Mouse (Mus musculus) cerebellum, adult 2 months (tissue): Measurements from ENCODE around the gene Gm3776. TPM values are rescaled to one million over a fixed set of nuclear protein-coding genes. Genes with fewer than 3 reads are reported as not detected.
"Not testable (repeated sequence)": the region's sequence is repeated elsewhere in the genome, so short reads cannot be mapped to it uniquely, and the experiment has no call there.

ENCODE experiments used
- DNase-seq, 2 experiments: peaks; one replicate each; pipeline ENCODE4 v3.0.0; 2021
- H3K27ac ChIP-seq: fragments of 200-500 bp; 2 replicates; pipeline ENCODE4 v1.5.1; 2012; ENCODE audit warnings: low read length, control low read depth, inconsistent platforms; ENCODE audit not compliant: insufficient read depth
- H3K27me3 ChIP-seq: fragments of 200-500 bp; 2 replicates; pipeline ENCODE4 v1.6.1; 2012; ENCODE audit warnings: inconsistent platforms, mild to moderate bottlenecking, low read length, moderate library complexity; ENCODE audit not compliant: control insufficient read depth, insufficient read depth
- H3K4me1 ChIP-seq: fragments of 200-500 bp; 2 replicates; pipeline ENCODE4 v1.6.1; 2011; ENCODE audit warnings: low read length; ENCODE audit not compliant: control insufficient read depth, insufficient read depth
- H3K4me3 ChIP-seq: fragments of 200-500 bp; replicated peaks from 2 replicates; pipeline ENCODE3; 2011; ENCODE audit warnings: mild to moderate bottlenecking, low read depth, low read length, control low read depth; ENCODE audit not compliant: insufficient read depth
- CTCF ChIP-seq: fragments of 200-500 bp; IDR thresholded peaks from 2 replicates; pipeline ENCODE4 v1.5.1; 2011; ENCODE audit warnings: low read depth, mild to moderate bottlenecking, control low read depth, low read length, moderate library complexity, borderline replicate concordance; ENCODE audit not compliant: insufficient read depth
- POLR2A ChIP-seq: fragments of 200-500 bp; IDR thresholded peaks from 2 replicates; pipeline ENCODE4 v1.6.1; 2011; ENCODE audit warnings: low read length, control low read depth, borderline replicate concordance; ENCODE audit not compliant: insufficient read depth
- WGBS: fragments of 180-500 bp; shearing (Covaris S2); methylation state at CpG from one replicate; pipeline ENCODE4 v1.1.7; 2018; 5-methylcytosine and 5-hydroxymethylcytosine counted together
- polyA plus RNA-seq: library from polyadenylated mRNA; depleted of rRNA; stranded (reverse); fragments of >200 nt; gene quantifications from 2 replicates; pipeline ENCODE4 v1.2.3, GENCODE M21; 2012; rRNA removed

Gene Gm3776
- polyA plus RNA-seq, 1 experiment: not detected

DNA sequence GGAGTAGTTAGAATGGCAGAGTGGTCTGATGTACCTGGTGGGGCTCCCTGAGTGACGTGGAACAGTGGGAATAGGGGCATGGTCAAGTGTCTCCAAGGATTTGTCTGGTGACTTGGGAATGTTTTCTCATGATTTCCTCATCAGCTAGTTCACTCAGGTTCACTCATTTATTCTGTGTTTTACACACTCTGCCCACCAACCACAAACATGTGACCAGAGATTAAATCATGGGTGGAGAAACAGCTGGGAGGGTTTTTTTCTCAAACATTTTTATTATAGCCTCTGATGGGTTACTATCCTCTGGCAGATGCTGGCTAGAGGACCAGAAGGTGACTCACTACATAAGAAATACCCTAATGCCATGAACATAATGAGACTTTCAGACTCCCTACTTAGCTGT is 41.3 kb downstream of the Gm3776 start:
- H3K4me1 ChIP-seq: no peaks in the 10 kb centered on the region
- WGBS: 92% methylated on average over 1 of the region's 1 CpGs
- no peak overlapping the region for H3K27ac ChIP-seq
- no peak for DNase-seq
- H3K4me3 ChIP-seq: no peak overlapping the region
- TF ChIP-seq CTCF (no peak), POLR2A (no peak)
- no peaks in the 10 kb centered on the region for H3K27me3 ChIP-seq

DNA sequence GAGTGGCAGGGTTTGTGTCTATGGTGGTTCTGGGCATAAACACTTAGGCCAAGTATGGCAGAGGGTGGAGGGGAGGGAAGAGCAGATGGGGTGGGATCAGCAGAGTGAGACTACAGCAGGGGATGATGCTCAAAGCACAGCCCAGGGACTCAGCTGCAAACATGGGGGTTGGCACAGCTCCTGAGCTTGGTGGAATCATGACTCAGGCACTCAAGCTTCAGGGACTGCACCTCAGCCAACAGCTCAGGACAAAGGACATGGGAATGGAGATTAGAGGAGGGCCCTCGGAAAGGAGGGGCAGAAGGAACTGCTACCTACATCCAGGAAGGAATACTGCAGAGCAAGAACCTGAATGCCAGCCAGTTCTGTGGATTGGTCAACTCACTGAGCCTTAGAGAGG is 42.2 kb downstream of the Gm3776 start:
- not testable (repeated sequence) for DNase-seq, H3K4me3 ChIP-seq, H3K27me3 ChIP-seq, H3K27ac ChIP-seq, H3K4me1 ChIP-seq
- 23% methylated on average over 1 of the region's 1 CpGs for WGBS

DNA sequence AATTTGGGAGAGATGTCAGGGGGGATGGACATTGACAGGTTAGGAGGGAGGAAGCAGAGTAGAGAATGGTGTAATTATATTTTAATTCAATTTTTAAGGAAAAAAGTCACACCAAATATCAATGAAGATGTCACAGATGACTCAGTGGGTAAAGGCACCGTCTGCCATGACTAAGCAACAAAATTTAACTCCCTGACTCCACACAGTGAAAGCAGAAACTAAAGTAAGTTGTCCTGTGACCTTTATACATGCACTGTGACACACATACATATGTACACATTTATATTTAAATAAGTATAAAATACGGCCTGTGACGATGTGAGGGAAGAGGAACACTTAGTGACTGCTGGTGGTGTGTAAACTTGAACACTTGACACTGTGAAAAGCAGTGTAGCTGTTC is 51.2 kb downstream of the Gm3776 start:
- H3K4me1 ChIP-seq, DNase-seq, H3K4me3 ChIP-seq, H3K27me3 ChIP-seq, H3K27ac ChIP-seq: not testable (repeated sequence)
- WGBS: 87% methylated on average over 3 of the region's 3 CpGs

DNA sequence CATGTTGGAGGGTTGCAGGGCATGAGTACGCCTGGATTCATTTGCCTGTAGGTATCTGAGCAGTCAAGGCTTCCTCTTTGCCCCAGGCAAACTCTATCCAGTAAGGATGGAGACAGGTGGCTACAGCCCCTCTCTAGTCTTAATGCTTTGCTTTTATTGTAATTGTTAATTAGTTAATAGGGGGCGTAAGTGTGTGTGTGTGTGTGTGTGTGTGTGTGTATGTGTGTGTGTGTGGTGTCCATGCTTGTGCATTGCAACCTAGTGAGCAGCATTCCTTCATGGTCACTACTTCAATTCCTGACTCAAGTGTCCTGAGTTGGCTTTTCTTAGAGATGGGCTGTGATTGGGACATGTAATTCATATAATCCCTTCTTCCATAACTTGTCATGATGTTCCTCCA is 57.8 kb downstream of the Gm3776 start, which contains the start of gene Omt2a:
Gene Omt2a (minus strand): TSS at position 101 of the 400 bp plus-strand sequence.
- H3K4me1 ChIP-seq: no peaks in the 10 kb centered on the region
- no peak within 1 kb of the TSS for H3K4me3 ChIP-seq
- TF ChIP-seq CTCF (no peak), POLR2A (no peak)
- H3K27me3 ChIP-seq: no peaks in the 10 kb centered on the region
- DNase-seq: no peak
- H3K27ac ChIP-seq: no peak within 1 kb of the TSS
- WGBS: 86% methylated on average over 2 of the region's 2 CpGs

Other genes starting within 250 kb of the Gm3776 start
- not detected in 2 replicates for gene Gcm1, start 205.2 kb upstream of the Gm3776 start, polyA plus RNA-seq
- gene Fbxo9, start 148.1 kb upstream of the Gm3776 start, polyA plus RNA-seq: 207 and 224 TPM in 2 replicates
- 15.1 and 16.9 TPM in 2 replicates for gene Ick, start 147.9 kb upstream of the Gm3776 start, polyA plus RNA-seq
- 107 and 113 TPM in 2 replicates for gene Gsta4, start 74.4 kb upstream of the Gm3776 start, polyA plus RNA-seq
- not detected in 2 replicates for gene Gsta1, start 26.5 kb upstream of the Gm3776 start, polyA plus RNA-seq
- gene Gm10639, start 32.8 kb downstream of the Gm3776 start, polyA plus RNA-seq: not detected in 2 replicates
- not detected in 2 replicates for gene Omt2a, start 57.7 kb downstream of the Gm3776 start, polyA plus RNA-seq
- not detected in 2 replicates for gene Omt2b, start 70.5 kb downstream of the Gm3776 start, polyA plus RNA-seq
- not detected in 2 replicates for gene Gsta2, start 98.7 kb downstream of the Gm3776 start, polyA plus RNA-seq
- 0.41 TPM in 2 replicates for gene Dppa5a, start 111.0 kb downstream of the Gm3776 start, polyA plus RNA-seq
- 0.23 and 0.24 TPM in 2 replicates for gene Ooep, start 121.6 kb downstream of the Gm3776 start, polyA plus RNA-seq
- 0.05 and 0.08 TPM in 2 replicates for gene Ddx43, start 138.6 kb downstream of the Gm3776 start, polyA plus RNA-seq
- 0.33 and 0.40 TPM in 2 replicates for gene Cgas, start 186.1 kb downstream of the Gm3776 start, polyA plus RNA-seq
- gene Mto1, start 191.1 kb downstream of the Gm3776 start, polyA plus RNA-seq: 31.6 TPM in 2 replicates
- gene Gm17324, start 191.7 kb downstream of the Gm3776 start, polyA plus RNA-seq: 0.34 and 0.40 TPM in 2 replicates
- 2,299 and 2,427 TPM in 2 replicates for gene Eef1a1, start 232.0 kb downstream of the Gm3776 start, polyA plus RNA-seq